Mouse (Mus musculus) hindbrain, embryonic 10.5 days (tissue): ENCODE results near the gene Cmip. TPM values are rescaled to one million over a fixed set of nuclear protein-coding genes. Genes with fewer than 3 reads are reported as not detected.
A peak's percentile ranks its signal among the peaks of the same experiment; 100 is the strongest.

ENCODE experiments used
- DNase-seq: peaks from one replicate; pipeline ENCODE4 v3.0.0-alpha.2; 2017; ENCODE audit warnings: low spot score
- H3K27ac ChIP-seq: fragments of 300-500 bp; sonication (generic); 2 replicates; pipeline ENCODE4 v1.5.1; 2016; ENCODE audit warnings: mild to moderate bottlenecking, moderate library complexity
- H3K27me3 ChIP-seq: fragments of 300-500 bp; sonication (generic); 2 replicates; pipeline ENCODE4 v1.6.1; 2016; ENCODE audit warnings: mild to moderate bottlenecking; ENCODE audit not compliant: poor library complexity, insufficient read depth, severe bottlenecking
- H3K36me3 ChIP-seq: fragments of 300-500 bp; sonication (generic); 2 replicates; pipeline ENCODE4 v1.6.1; 2016; ENCODE audit warnings: mild to moderate bottlenecking, moderate library complexity
- H3K4me1 ChIP-seq: fragments of 300-500 bp; sonication (generic); replicated peaks from 2 replicates; pipeline ENCODE4 v1.6.1; 2016; ENCODE audit warnings: mild to moderate bottlenecking
- H3K4me3 ChIP-seq: fragments of 300-500 bp; sonication (generic); 2 replicates; pipeline ENCODE4 v1.5.1; 2016; ENCODE audit warnings: mild to moderate bottlenecking, moderate library complexity
- H3K9me3 ChIP-seq: fragments of 300-500 bp; sonication (generic); 2 replicates; pipeline ENCODE4 v1.6.1; 2016; ENCODE audit warnings: mild to moderate bottlenecking, moderate library complexity
- WGBS: fragments of 180-500 bp; shearing (Covaris S2); methylation state at CpG from one replicate; pipeline ENCODE4 v1.1.7; 2016; 5-methylcytosine and 5-hydroxymethylcytosine counted together
- polyA plus RNA-seq: library from polyadenylated mRNA; unstranded; fragments of >200 nt; fragmentation: Nextera tagmentation; extraction: Ambion mirVana; gene quantifications from 2 replicates; pipeline ENCODE4 v1.2.1, GENCODE M21; 2016

The Cmip gene
- polyA plus RNA-seq, 1 experiment from 2014 or later, result 14.0 TPM

DNA sequence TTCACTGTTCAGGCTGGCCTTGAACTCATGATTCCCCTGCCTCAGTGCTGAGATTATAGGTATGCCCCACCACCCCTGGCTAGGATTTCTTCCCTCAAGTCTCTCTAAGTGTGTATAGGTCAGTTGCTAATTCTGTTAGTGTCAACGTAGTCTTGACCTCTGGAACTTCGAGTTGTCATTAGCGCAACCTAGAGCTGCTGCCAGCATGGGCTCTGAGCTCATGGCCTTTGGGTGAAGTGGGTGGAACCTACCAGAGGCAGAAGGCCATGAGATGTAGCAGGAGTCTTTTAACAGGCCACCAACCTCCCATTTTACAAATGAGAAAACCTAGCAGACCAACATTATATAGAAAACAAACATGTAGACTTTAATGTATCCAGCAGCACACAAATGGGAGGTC lies 80.3 kb downstream of the Cmip start:
- H3K27me3 ChIP-seq, result no peaks in the 10 kb centered on the region
- H3K27ac ChIP-seq, result no peak overlapping the region
- WGBS, result 86% methylated on average over 3 of the region's 3 CpGs
- H3K4me3 ChIP-seq, result no peak overlapping the region
- peaks cover 72% of the 10 kb centered on the region for H3K4me1 ChIP-seq
- no peaks in the 10 kb centered on the region for H3K9me3 ChIP-seq
- DNase-seq, result no peak
- H3K36me3 ChIP-seq, result peaks cover 4% of the 10 kb centered on the region; the same call in 1 of the 2 replicates

- WGBS, result 89% methylated on average over 2 of the region's 2 CpGs
- no peaks in the 10 kb centered on the region for H3K36me3 ChIP-seq
- H3K27ac ChIP-seq, result no peak overlapping the region
- no peak for DNase-seq
- peaks cover 63% of the 10 kb centered on the region for H3K4me1 ChIP-seq
- no peaks in the 10 kb centered on the region for H3K27me3 ChIP-seq
- H3K9me3 ChIP-seq, result no peaks in the 10 kb centered on the region
- no peak overlapping the region for H3K4me3 ChIP-seq
Observed at GRCm38 (mm10) chr8:117338678-117339077, 81.8 kb downstream of the Cmip start.

GRCm38 (mm10) chr8:117339296-117339957 lies 82.6 kb downstream of the Cmip start:
- 47% methylated on average over 19 of the region's 19 CpGs for WGBS
- H3K27me3 ChIP-seq, result no peaks in the 10 kb centered on the region
- H3K36me3 ChIP-seq, result no peaks in the 10 kb centered on the region
- H3K27ac ChIP-seq, result no peak overlapping the region; the same call in 1 of the 2 replicates
- peaks cover 55% of the 10 kb centered on the region for H3K4me1 ChIP-seq
- H3K4me3 ChIP-seq, result no peak overlapping the region
- no peak for DNase-seq
- no peaks in the 10 kb centered on the region for H3K9me3 ChIP-seq

DNA sequence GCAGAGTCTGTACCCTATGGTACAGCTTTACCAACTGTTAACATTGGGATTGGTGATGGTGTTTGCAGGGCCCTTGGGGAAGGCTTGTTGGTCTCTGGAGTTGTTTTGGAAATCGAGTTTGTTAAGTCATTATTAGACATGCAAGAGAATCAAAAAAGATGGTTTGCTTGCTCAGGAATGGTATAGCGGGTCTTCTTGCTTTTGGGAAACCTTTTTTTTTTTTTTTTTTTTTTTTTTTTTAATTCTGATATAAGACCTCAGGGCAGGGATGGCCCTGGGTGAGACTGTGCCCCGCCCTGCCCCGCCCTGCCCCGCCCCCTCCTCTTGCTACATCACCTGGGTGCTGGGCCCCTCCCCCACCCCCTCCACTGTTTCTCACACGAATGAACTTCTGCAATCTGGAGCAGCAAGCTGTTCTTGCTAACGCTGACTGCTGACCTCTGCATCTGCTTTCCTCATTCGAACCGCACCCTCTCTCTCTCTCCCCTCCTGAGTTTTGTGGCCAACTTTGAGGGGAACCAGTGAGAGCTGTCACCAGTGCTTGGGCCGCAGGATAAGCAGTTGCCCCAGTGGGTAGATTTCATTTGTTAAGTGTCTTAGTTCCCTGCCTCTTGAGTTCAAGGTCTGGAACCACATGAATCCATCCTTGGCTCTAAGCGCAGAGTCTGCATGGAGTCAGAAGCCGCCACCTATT lies 83.2 kb downstream of the Cmip start:
- Histone ChIP-seq H3K4me3 (no peak overlapping the region), H3K36me3 (no peaks in the 10 kb centered on the region), H3K27me3 (no peaks in the 10 kb centered on the region), H3K27ac (no peak overlapping the region), H3K9me3 (no peaks in the 10 kb centered on the region), H3K4me1 (peaks cover 49% of the 10 kb centered on the region)
- 48% methylated on average over 12 of the region's 12 CpGs for WGBS
- no peak for DNase-seq

- Histone ChIP-seq H3K9me3 (no peaks in the 10 kb centered on the region), H3K36me3 (no peaks in the 10 kb centered on the region), H3K4me3 (no peak overlapping the region), H3K27ac (no peak overlapping the region), H3K4me1 (peaks cover 42% of the 10 kb centered on the region), H3K27me3 (no peaks in the 10 kb centered on the region)
- no peak for DNase-seq
- 93% methylated on average over 12 of the region's 12 CpGs for WGBS
Observed at GRCm38 (mm10) chr8:117340800-117341199, 83.9 kb downstream of the Cmip start.

DNA sequence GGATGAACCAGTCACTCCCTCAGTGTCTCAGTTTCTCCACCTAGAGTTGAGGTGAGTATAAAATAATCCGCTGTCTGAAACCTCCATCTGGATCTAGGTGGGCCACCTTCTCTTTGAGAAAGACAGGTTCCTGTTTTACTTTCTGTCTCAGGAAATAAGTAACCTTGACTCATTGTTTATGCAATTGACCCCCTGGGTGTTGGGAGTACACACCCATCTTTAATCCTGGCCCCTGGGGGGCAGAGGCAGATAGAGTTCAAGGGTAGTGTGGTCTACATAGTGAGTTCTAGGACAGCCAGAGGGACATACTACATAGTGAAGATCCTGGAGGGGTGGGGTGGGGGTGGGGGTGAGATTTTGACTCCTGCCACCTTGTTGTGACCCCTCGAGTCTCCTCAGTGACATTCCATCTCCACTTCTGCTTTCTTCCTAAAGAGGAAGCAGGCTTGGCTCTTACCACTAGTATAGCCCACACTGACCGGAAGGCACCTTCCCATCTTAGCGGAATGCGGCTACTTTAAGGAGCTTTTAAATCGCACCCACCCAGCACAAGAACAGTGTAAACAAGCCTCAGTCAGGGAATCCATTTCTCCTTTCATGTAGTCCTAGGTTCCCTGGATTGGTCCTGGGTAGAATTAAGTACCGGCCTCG lies 86.0 kb downstream of the Cmip start:
- Histone ChIP-seq H3K36me3 (no peaks in the 10 kb centered on the region), H3K4me1 (peaks cover 40% of the 10 kb centered on the region), H3K4me3 (no peak overlapping the region), H3K9me3 (no peaks in the 10 kb centered on the region), H3K27ac (no peak overlapping the region), H3K27me3 (no peaks in the 10 kb centered on the region)
- 82% methylated on average over 8 of the region's 8 CpGs for WGBS
- no peak for DNase-seq

DNA sequence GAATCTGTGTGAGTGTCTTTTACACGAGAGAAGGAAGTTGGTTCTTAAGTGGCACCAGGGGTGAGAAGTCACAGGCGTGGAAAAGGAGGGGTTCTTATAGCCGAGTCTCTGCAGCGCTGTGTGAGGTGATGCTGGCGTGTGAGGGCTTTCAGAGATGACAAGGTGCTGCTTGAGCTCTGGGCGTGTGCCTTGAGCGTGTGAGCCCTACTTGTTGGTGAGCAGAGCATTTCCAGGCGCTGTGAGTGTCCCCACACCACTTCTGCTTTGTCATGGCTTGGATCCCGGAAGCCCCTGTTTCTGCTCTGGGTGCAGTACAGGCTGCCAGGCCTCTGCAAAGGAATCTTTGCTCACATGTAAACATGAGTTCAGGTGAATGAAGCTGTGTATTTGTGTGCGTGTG lies 86.6 kb downstream of the Cmip start:
- DNase-seq, result no peak
- H3K27me3 ChIP-seq, result no peaks in the 10 kb centered on the region
- H3K4me3 ChIP-seq, result no peak overlapping the region
- H3K4me1 ChIP-seq, result peaks cover 40% of the 10 kb centered on the region
- 86% methylated on average over 10 of the region's 10 CpGs for WGBS
- no peaks in the 10 kb centered on the region for H3K36me3 ChIP-seq
- no peak overlapping the region for H3K27ac ChIP-seq
- no peaks in the 10 kb centered on the region for H3K9me3 ChIP-seq

DNA sequence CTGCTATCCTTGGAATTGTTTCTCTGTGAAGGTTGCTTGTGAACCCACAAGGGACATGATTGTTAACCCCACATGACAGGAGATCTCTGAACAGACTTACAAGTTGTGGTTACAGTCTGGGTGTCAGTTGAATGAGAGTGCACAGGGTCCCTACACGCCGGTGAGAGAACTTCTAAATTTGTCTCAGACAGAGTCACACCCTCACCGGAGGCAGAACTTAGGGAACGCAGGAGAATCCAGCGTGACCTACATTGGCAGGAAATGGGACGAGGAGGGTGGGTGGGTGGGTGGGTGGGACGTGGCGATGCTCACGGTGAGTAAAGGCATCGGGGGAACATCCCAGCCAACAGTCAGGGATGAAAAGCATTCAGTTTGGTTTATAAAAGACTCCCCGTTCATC lies 88.0 kb downstream of the Cmip start:
- no peak for DNase-seq
- Histone ChIP-seq H3K4me3 (no peak overlapping the region), H3K9me3 (no peaks in the 10 kb centered on the region), H3K36me3 (no peaks in the 10 kb centered on the region), H3K27ac (no peak overlapping the region), H3K27me3 (no peaks in the 10 kb centered on the region), H3K4me1 (peaks cover 33% of the 10 kb centered on the region)
- 91% methylated on average over 11 of the region's 11 CpGs for WGBS

GRCm38 (mm10) chr8:117345376-117345775 lies 88.5 kb downstream of the Cmip start:
- no peak overlapping the region for H3K4me3 ChIP-seq
- no peaks in the 10 kb centered on the region for H3K9me3 ChIP-seq
- peaks cover 28% of the 10 kb centered on the region for H3K4me1 ChIP-seq
- 94% methylated on average over 11 of the region's 11 CpGs for WGBS
- no peaks in the 10 kb centered on the region for H3K27me3 ChIP-seq
- no peak overlapping the region for H3K27ac ChIP-seq
- no peak for DNase-seq
- H3K36me3 ChIP-seq, result no peaks in the 10 kb centered on the region

DNA sequence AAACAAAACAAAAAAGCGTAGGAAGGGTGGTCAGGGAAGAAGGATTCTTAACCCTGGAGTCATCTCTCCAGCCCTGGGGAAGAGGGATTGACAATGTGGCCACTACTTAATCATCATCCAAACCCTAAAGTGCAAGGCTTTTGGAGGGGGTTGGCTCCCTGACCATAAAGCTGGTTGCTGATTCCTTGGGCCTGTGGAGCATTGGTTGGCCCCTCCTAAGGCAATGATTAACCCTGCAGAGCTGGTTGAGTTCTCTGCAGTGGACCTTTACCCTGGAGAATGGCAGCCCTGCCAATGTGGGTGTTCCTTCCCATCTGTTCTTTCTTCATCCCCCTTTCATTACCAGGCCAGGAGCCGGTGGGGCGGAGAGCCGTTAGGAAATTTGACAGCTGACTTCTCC lies 90.7 kb downstream of the Cmip start:
- H3K4me3 ChIP-seq, result no peak overlapping the region
- H3K36me3 ChIP-seq, result no peaks in the 10 kb centered on the region
- no peak for DNase-seq
- peaks cover 22% of the 10 kb centered on the region for H3K4me1 ChIP-seq
- H3K27me3 ChIP-seq, result no peaks in the 10 kb centered on the region
- 67% methylated on average over 4 of the region's 4 CpGs for WGBS
- H3K27ac ChIP-seq, result 0 out of 2 replicates have a peak overlapping the region, but pooled peaks have one; percentile 29
- H3K9me3 ChIP-seq, result no peaks in the 10 kb centered on the region

DNA sequence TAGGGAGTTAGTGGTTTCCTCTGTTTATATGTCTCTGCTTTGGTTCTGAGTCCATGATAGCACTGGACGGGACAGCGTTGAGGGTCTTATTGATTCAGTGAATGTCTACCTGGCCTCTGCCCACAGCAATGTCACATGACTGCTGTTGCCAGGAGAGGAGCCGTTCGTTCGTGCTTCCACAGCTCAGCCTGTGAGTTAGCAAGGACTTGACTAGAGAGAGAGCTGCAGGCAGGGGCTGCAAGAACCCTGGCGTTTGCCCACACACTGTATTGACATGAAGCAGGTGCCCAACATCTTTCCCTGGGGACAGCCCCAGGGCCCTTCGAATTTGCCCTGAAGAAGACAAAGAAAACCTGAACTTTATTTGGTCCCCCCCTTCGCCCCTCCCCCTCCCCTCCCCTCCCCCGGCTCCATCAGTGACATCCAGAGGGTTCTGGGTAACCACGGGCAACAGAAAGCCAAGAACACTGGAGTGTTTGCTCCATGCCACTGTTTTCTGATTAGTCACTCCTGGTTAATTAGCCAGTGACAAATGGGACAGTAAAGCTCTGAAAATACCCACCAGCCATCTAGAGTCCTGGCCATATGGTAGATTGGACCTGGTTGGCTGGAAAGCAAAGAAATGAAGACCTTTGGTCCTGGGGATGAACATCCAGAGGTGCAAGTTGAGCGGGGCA lies 92.0 kb downstream of the Cmip start:
- Histone ChIP-seq H3K27ac (peak overlapping the region; percentile 10; the same call in 1 of the 2 replicates), H3K4me1 (peaks cover 19% of the 10 kb centered on the region), H3K27me3 (no peaks in the 10 kb centered on the region), H3K4me3 (no peak overlapping the region), H3K36me3 (no peaks in the 10 kb centered on the region), H3K9me3 (no peaks in the 10 kb centered on the region)
- DNase-seq, result no peak
- WGBS, result 61% methylated on average over 11 of the region's 11 CpGs

DNA sequence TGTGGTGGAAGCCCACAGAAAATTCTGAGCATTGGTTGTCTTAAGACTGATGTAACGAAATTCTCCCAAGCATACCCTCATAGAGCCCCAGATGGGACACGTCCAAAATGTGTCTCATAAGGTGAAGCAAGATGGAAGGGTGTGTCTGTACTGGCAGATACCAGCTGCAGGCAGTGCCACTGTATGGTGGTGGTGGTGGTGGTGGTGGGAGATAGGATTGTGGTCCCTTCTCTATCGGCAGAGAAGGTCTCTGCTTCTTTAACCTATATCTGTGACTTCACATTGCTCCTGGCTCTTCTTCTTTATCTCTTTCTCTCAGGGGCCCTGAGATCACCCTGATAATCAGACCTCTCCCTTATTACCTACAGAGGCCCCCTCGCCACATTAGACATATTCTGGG lies 92.7 kb downstream of the Cmip start:
- no peak overlapping the region for H3K4me3 ChIP-seq
- H3K27ac ChIP-seq, result no peak overlapping the region
- no peaks in the 10 kb centered on the region for H3K27me3 ChIP-seq
- peaks cover 20% of the 10 kb centered on the region for H3K4me1 ChIP-seq
- no peak for DNase-seq
- no peaks in the 10 kb centered on the region for H3K36me3 ChIP-seq
- 87% methylated on average over 4 of the region's 4 CpGs for WGBS
- H3K9me3 ChIP-seq, result no peaks in the 10 kb centered on the region

DNA sequence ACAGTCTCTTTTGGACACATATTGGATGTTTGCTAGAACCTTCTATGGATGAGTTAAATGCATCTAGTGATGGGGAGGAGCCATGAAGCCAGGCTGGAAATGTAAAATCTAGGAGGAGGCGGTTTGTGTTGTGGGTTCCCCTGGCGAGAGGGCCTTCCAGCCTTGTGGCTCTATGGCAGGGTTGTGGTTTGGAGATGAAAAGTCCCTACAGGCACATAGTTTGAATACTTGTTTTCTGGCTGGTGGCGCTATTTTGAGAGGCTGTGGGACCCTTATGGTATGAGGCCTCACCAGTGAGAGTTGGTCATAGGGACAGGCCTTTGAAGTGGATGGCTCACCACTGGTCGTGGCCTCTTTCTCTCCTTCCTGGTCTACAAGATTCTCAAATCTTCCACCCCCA lies 95.2 kb downstream of the Cmip start:
- 94% methylated on average over 4 of the region's 4 CpGs for WGBS
- Histone ChIP-seq H3K36me3 (no peaks in the 10 kb centered on the region), H3K9me3 (no peaks in the 10 kb centered on the region), H3K4me3 (no peak overlapping the region), H3K4me1 (peaks cover 37% of the 10 kb centered on the region), H3K27me3 (no peaks in the 10 kb centered on the region), H3K27ac (no peak overlapping the region)
- DNase-seq, result no peak
